Mouse (Mus musculus): ENCODE measurements at regions not wholly inside any gene's neighbourhood (a gene's known extent, or its start where the extent isn't known, plus 50 kb on each side); places are given as distances from the start of the nearest gene placed in this dataset.

GRCm38 (mm10) chr2:101440231-101440630 is 184.3 kb upstream of the Rag2 start:
- 71% methylated on average over 5 of the region's 5 CpGs for WGBS
- Histone ChIP-seq H3K9me3 (ENCODE audit: control insufficient read depth, low read length) (no peaks in the 10 kb centered on the region), H3K9ac (ENCODE audit: low read depth, low read length) (no peak overlapping the region), H3K27ac (replicated peaks; ENCODE audit: low read depth, low read length) (no peak overlapping the region), H3K36me3 (ENCODE audit: control insufficient read depth, insufficient read depth, low read length) (no peaks in the 10 kb centered on the region), H3K4me1 (ENCODE audit: control insufficient read depth, insufficient read depth, low read length) (no peaks in the 10 kb centered on the region), H3K4me3 (ENCODE audit: low read depth, low read length) (no peak overlapping the region), H3K4me2 (ENCODE audit: low read depth, low read length) (no peak overlapping the region), H3K27me3 (replicated peaks; ENCODE audit: control insufficient read depth, insufficient read depth, low read length) (no peaks in the 10 kb centered on the region)
- ATAC-seq (ENCODE audit: low read depth) (no peak), DNase-seq (ENCODE audit: low spot score) (no peak)

DNA sequence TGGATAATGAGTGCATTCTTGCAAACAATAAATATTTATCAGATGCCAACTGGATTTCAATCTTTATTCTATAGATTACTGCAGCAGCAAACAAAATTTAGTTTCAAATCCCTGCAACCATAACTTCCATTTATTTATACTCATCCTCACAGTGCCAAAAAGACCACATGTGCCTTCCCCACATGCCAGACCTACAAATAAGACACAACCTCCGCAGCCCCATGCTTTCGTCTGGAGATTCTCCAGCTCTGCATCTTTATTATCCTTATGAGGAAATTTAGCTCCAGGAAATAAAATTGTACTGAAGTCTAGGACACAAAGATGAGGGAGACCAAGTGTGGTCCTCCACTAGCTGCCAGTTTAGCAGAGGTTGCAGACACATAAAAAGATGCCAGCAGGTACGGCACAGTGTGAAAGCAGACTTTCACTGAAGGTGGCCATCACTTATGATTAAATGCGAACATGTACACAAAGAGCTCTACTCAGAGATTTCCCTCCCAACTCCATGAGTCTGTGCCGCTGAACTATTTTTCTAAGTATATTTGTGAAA is 183.4 kb upstream of the Rag2 start:
- Histone ChIP-seq H3K27ac (replicated peaks; ENCODE audit: low read depth, low read length) (no peak overlapping the region), H3K27me3 (replicated peaks; ENCODE audit: control insufficient read depth, insufficient read depth, low read length) (no peaks in the 10 kb centered on the region), H3K4me2 (ENCODE audit: low read depth, low read length) (no peak overlapping the region), H3K9ac (ENCODE audit: low read depth, low read length) (no peak overlapping the region), H3K4me3 (ENCODE audit: low read depth, low read length) (no peak overlapping the region), H3K36me3 (ENCODE audit: control insufficient read depth, insufficient read depth, low read length) (no peaks in the 10 kb centered on the region), H3K9me3 (ENCODE audit: control insufficient read depth, low read length) (no peaks in the 10 kb centered on the region), H3K4me1 (ENCODE audit: control insufficient read depth, insufficient read depth, low read length) (no peaks in the 10 kb centered on the region)
- DNase-seq (ENCODE audit: low spot score) = no peak
- WGBS = 88% methylated on average over 5 of the region's 5 CpGs
- ATAC-seq (ENCODE audit: low read depth) = no peak

DNA sequence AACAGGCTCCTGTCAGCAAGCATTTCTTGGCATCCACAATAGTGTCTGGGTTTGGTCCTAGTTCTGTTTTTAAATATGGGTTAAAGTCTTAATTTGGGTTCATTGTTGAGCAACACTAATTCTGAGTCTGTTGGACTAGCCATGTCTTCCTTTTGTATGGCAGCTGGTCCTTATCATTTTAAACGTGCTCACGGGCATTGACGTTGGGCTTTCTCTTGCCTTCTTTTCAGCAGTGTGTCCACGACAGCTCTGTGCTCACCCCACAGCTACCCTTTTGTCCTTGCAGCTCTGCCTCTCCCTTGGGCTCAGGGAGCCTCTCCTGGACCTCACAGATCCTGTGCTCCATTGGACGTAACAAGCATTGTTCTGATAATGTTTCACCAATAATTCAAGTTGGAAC is 168.9 kb upstream of the Rag2 start:
- no peaks in the 10 kb centered on the region for H3K36me3 ChIP-seq (ENCODE audit: control insufficient read depth, insufficient read depth, low read length)
- H3K9me3 ChIP-seq (ENCODE audit: control insufficient read depth, low read length) = no peaks in the 10 kb centered on the region
- no peaks in the 10 kb centered on the region for H3K4me1 ChIP-seq (ENCODE audit: control insufficient read depth, insufficient read depth, low read length)
- no peak overlapping the region for H3K4me3 ChIP-seq (ENCODE audit: low read depth, low read length)
- 83% methylated on average over 5 of the region's 5 CpGs for WGBS
- H3K9ac ChIP-seq (ENCODE audit: low read depth, low read length) = no peak overlapping the region
- H3K27me3 ChIP-seq (replicated peaks; ENCODE audit: control insufficient read depth, insufficient read depth, low read length) = no peaks in the 10 kb centered on the region
- no peak overlapping the region for H3K4me2 ChIP-seq (ENCODE audit: low read depth, low read length)
- ATAC-seq (ENCODE audit: low read depth) (no peak), DNase-seq (ENCODE audit: low spot score) (no peak)
- no peak overlapping the region for H3K27ac ChIP-seq (replicated peaks; ENCODE audit: low read depth, low read length)

GRCm38 (mm10) chr2:101458959-101459358 is 165.6 kb upstream of the Rag2 start:
- 86% methylated on average over 1 of the region's 1 CpGs for WGBS
- Histone ChIP-seq H3K9ac (ENCODE audit: low read depth, low read length) (no peak overlapping the region), H3K27me3 (replicated peaks; ENCODE audit: control insufficient read depth, insufficient read depth, low read length) (no peaks in the 10 kb centered on the region), H3K4me2 (ENCODE audit: low read depth, low read length) (no peak overlapping the region), H3K9me3 (ENCODE audit: control insufficient read depth, low read length) (no peaks in the 10 kb centered on the region), H3K4me3 (ENCODE audit: low read depth, low read length) (no peak overlapping the region), H3K36me3 (ENCODE audit: control insufficient read depth, insufficient read depth, low read length) (no peaks in the 10 kb centered on the region), H3K4me1 (ENCODE audit: control insufficient read depth, insufficient read depth, low read length) (no peaks in the 10 kb centered on the region), H3K27ac (replicated peaks; ENCODE audit: low read depth, low read length) (no peak overlapping the region)
- no peak for ATAC-seq (ENCODE audit: low read depth)
- peak; percentile 9 for DNase-seq (ENCODE audit: low spot score)

DNA sequence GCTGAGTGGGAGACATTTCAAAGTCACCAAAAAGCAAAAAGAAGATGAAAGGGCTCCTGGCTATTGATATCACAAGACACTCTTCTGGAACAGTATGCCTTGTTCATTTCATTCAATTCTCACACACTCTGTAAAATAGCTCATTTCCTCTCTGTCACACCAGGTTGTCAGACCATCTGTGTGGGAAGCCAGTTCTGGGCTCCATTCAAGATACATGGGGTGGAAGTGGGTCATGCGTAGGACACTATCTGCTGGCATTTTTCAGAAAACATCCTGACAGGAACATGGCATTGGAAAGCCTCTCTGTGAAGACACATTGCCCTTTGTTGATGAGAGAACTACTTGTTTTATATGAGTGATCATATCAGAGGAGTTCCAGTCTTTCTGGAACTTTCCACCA is 162.1 kb upstream of the Rag2 start:
- Histone ChIP-seq H3K4me1 (ENCODE audit: control insufficient read depth, insufficient read depth, low read length) (no peaks in the 10 kb centered on the region), H3K4me2 (ENCODE audit: low read depth, low read length) (no peak overlapping the region), H3K27me3 (replicated peaks; ENCODE audit: control insufficient read depth, insufficient read depth, low read length) (no peaks in the 10 kb centered on the region), H3K36me3 (ENCODE audit: control insufficient read depth, insufficient read depth, low read length) (no peaks in the 10 kb centered on the region), H3K4me3 (ENCODE audit: low read depth, low read length) (no peak overlapping the region), H3K9ac (ENCODE audit: low read depth, low read length) (no peak overlapping the region), H3K9me3 (ENCODE audit: control insufficient read depth, low read length) (no peaks in the 10 kb centered on the region), H3K27ac (replicated peaks; ENCODE audit: low read depth, low read length) (no peak overlapping the region)
- ATAC-seq (ENCODE audit: low read depth) (no peak), DNase-seq (ENCODE audit: low spot score) (no peak)
- WGBS = 90% methylated on average over 1 of the region's 1 CpGs

DNA sequence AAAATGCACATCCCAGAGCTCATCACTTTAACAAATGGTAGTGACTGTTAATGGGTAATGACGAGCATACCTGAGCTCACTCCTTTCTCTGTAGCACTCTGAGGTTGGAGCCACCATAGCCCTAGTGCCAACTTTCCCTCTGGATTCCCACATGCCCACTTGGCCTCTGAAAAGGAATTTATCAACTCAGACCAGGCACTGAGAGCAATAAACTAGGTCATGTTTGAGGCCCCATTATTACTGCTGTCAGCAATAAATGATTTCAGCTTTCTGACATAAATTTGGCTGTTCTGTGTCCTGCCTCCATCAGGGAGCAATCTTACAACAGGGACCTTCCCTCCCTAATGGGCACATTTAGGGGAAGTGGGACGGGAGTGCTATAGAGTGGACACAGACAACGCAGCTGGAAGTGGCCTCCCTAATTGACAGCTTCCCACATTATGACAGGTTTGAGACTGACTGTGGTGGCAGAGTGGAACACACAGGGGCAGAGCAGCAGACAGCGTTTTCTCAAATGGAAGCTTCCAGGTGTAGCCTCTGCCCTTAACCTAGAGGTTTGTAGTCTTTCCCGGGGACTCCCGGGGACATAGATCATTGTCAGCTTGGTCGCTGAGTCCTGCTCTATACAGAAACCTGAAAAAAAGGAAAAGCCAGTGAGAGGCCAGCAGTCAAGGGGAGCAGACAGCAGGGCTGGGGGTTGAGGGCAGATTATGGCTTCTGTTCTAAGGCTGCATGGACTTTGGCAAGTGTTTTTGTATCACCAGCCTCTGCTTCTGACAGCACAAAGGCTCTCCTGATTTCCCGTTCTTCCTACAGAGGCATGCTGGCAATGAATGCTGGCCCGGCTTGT is 160.0 kb upstream of the Rag2 start:
- ATAC-seq (ENCODE audit: low read depth) (no peak), DNase-seq (ENCODE audit: low spot score) (no peak)
- Histone ChIP-seq H3K4me2 (ENCODE audit: low read depth, low read length) (no peak overlapping the region), H3K36me3 (ENCODE audit: control insufficient read depth, insufficient read depth, low read length) (no peaks in the 10 kb centered on the region), H3K9ac (ENCODE audit: low read depth, low read length) (no peak overlapping the region), H3K27me3 (replicated peaks; ENCODE audit: control insufficient read depth, insufficient read depth, low read length) (no peaks in the 10 kb centered on the region), H3K4me1 (ENCODE audit: control insufficient read depth, insufficient read depth, low read length) (no peaks in the 10 kb centered on the region), H3K4me3 (ENCODE audit: low read depth, low read length) (no peak overlapping the region), H3K27ac (replicated peaks; ENCODE audit: low read depth, low read length) (no peak overlapping the region), H3K9me3 (ENCODE audit: control insufficient read depth, low read length) (no peaks in the 10 kb centered on the region)
- WGBS = 69% methylated on average over 9 of the region's 9 CpGs

DNA sequence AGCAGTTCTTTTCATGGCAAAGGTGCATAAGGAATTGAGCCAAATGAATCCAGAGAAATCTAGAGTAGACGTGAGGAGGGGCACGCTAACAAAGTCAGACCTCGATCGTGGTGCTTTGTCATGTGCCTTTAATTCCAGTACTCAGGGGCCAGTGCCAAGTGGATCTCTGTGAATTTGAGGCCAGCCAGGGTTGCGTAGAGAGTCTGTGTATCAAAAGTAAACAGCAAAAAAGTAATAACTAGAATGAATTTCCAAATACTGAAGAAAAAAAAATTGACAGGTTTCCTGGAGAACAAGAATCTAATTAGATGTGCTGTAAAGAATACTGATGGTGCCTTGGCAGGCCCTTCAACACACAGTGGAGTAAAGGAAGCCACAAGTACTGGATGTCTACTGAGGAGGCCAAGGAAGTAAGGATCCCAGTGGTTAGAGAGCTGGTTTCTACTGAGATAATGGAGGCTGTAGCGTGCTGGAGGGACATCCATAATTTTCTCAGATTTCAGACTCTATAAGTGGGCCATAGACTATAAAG is 153.9 kb upstream of the Rag2 start:
- no peak overlapping the region for H3K4me2 ChIP-seq (ENCODE audit: low read depth, low read length)
- no peak overlapping the region for H3K4me3 ChIP-seq (ENCODE audit: low read depth, low read length)
- no peak overlapping the region for H3K9ac ChIP-seq (ENCODE audit: low read depth, low read length)
- ATAC-seq (ENCODE audit: low read depth) = no peak
- 82% methylated on average over 6 of the region's 6 CpGs for WGBS
- no peak for DNase-seq (ENCODE audit: low spot score)
- no peaks in the 10 kb centered on the region for H3K4me1 ChIP-seq (ENCODE audit: control insufficient read depth, insufficient read depth, low read length)
- H3K36me3 ChIP-seq (ENCODE audit: control insufficient read depth, insufficient read depth, low read length) = no peaks in the 10 kb centered on the region
- no peak overlapping the region for H3K27ac ChIP-seq (replicated peaks; ENCODE audit: low read depth, low read length)
- H3K27me3 ChIP-seq (replicated peaks; ENCODE audit: control insufficient read depth, insufficient read depth, low read length) = no peaks in the 10 kb centered on the region
- no peaks in the 10 kb centered on the region for H3K9me3 ChIP-seq (ENCODE audit: control insufficient read depth, low read length)

GRCm38 (mm10) chr2:101472449-101473115 is 151.9 kb upstream of the Rag2 start:
- Histone ChIP-seq H3K9ac (ENCODE audit: low read depth, low read length) (no peak overlapping the region), H3K27ac (replicated peaks; ENCODE audit: low read depth, low read length) (no peak overlapping the region), H3K27me3 (replicated peaks; ENCODE audit: control insufficient read depth, insufficient read depth, low read length) (no peaks in the 10 kb centered on the region), H3K4me2 (ENCODE audit: low read depth, low read length) (no peak overlapping the region), H3K36me3 (ENCODE audit: control insufficient read depth, insufficient read depth, low read length) (no peaks in the 10 kb centered on the region), H3K4me3 (ENCODE audit: low read depth, low read length) (no peak overlapping the region), H3K4me1 (ENCODE audit: control insufficient read depth, insufficient read depth, low read length) (no peaks in the 10 kb centered on the region), H3K9me3 (ENCODE audit: control insufficient read depth, low read length) (no peaks in the 10 kb centered on the region)
- DNase-seq (ENCODE audit: low spot score) (peak; percentile 94), ATAC-seq (ENCODE audit: low read depth) (peak; percentile 74; the same call in 1 of the 2 replicates)
- 31% methylated on average over 8 of the region's 8 CpGs for WGBS
